Mouse (Mus musculus) CD4-positive helper T cell, adult 2 months (primary cell): ENCODE measurements around the gene Ypel2.
A peak's percentile ranks its signal among the peaks of the same experiment; 100 is the strongest.
"Not testable (repeated sequence)": the region's sequence is repeated elsewhere in the genome, so short reads cannot be mapped to it uniquely, and the experiment has no call there.

Experiments
- DNase-seq: peaks from one replicate; pipeline ENCODE4 v3.0.0-alpha.2; 2012; ENCODE audit warnings: low read depth, missing footprints, low spot score

Gene Ypel2

DNA sequence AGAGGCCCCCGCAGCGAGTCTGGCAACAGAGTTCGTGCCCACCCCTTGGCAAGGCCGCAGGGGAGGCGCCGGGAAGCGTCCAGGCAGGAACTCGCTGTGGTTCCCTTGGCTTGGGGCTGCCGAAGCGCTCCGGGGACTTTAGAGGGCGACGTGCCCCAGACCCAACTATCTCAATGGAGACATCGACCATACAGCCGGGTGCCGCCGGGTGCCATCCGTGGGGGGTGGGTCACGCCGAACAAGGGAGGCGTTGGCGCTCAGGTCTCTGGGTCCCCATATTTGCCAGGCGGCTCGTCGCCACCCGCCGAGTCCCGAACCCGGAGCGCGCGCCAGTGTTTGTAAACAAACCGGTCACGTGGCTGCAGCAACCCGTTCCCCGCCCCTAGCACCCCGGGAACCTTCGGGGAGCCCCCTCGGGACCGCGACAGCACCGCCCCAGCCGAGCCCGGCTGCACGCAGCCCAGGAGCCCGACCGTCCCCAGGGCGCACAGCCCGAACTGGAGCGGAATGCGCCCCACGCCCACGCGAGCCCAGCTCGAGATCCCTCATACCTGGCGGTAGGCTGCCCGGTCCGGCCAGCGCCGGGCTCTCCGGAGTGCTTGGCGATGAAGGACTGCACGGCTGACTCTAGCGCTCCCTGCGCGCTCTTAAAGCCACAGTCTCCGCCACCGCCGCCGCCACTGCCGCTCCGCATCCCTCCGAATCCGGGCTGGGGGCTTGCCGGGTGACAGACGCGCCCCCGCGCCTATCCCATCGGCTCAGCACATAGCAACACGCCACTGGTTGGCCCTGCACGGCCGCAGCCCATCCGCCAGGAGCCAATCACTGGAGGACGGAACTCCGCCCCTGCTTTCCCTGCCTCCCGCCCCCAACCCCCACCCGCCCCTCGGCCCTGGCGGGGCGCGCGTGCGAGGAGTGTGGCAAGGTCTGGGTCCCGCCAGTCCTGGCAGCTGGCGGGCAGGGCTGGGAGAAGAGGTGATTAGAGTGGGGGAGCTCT is at the start of gene Ypel2:
TSS of gene Ypel2 (minus strand) at position 667 of the 997 bp plus-strand sequence.
- peak; percentile 92 for DNase-seq

- DNase-seq = no peak
Observed at GRCm38 (mm10) chr11:87043052-87043451, 49.5 kb upstream of the Ypel2 start.

DNA sequence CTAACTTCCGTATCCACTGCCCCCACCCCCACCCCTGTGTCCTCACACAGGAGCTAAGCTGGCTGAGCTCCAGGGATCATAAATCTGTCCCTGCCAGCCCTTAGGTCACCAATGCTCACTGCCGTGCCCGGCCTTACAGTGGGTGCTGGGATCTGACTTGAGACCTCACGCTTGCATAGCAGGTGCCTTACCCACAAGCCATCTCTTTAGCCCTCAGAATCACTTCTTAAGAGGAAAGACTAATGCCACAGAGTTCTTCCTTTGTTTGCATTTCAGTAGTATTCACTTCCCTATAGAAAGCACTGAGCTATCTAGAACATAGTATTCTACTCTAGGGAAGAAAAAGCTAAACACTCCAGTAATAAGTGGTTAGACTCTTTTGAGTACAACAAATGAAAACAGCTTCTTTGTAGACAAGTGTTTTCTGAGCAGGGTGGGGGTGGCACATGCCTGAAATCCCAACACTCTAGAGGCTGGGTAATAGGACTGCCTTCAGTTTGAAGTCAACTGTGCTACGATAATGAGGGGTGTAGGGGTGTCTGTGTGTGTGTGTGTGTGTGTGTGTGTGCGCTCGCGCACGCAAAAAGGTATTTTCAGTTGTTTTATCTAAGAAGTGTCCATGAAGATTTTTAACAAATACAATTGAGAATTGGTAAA is 45.9 kb upstream of the Ypel2 start:
- no peak for DNase-seq

GRCm38 (mm10) chr11:87036180-87036579 is 42.7 kb upstream of the Ypel2 start:
- no peak for DNase-seq

DNA sequence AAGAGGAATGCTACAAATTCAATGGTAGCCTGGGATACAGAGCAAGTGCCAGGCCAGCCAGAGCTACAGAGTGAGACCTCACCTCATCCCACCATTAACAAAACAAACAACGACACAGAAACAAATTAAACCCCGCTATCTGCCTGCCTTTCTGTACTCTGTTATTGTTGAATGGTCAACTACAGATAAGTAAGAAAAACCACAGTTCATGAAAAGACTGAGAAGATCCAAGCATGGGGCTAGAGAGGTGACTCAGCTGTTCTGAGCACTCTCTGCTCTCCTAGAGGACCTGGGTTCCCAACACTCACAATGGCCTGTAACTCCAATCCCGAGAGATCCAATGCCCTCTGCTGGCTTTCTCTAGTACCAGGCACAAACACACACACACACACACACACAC is 34.7 kb upstream of the Ypel2 start:
- no peak for DNase-seq

DNA sequence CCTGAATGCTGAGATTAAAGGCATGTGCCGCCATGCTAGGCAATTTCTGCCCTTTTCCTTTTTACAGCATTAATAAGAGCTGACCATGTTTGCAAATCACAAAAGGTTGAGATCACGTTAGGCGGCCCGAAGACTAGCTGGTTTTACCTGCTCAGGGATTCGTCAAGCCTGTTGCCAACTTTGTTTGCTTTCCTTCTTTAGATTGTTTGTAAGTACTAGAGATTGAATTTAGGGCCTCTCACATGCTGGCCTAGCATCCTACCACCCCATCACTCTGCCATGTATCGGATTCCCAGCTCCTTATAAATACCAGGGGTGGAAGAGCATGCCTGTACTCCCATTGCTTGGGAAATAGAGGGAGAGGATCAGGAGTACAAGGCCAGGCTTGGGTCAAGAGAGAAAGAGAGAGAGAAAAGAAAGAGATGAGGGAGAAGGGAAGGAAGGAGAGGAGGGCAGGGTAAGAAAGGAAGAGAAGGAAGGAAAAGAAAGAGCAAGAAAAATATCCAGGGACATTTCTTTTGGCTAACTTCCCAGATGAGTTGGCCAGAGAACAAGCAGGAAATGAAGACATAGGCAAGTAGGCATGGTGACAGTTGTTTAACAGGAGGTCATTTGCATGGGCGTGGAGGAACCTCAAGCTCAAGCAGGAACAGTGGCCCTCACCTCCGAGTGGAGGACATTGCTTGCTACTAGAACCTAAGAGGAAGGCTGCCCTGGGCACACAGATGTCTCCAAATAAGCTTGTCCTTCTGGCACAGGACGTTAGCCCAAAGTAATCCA is 32.8 kb upstream of the Ypel2 start:
- no peak for DNase-seq

DNA sequence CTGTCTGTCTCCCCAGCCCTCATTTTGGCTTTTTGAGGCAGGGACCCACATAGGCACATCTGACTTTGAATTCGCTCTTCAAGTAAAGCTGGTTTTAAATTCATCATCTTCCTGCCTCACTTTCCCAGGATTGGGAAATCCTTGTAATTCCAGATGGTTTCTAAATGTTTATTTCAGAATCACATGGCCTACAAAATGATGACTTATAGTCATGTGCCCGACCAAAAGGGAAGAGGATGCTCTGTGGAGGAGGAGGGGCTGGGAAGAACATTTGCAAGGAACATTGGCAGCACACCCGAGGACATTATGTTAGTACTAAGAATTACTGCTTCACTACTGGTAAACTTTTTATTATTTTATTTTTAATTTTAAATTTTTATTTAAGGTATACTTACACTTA is 31.8 kb upstream of the Ypel2 start:
- no peak for DNase-seq

DNA sequence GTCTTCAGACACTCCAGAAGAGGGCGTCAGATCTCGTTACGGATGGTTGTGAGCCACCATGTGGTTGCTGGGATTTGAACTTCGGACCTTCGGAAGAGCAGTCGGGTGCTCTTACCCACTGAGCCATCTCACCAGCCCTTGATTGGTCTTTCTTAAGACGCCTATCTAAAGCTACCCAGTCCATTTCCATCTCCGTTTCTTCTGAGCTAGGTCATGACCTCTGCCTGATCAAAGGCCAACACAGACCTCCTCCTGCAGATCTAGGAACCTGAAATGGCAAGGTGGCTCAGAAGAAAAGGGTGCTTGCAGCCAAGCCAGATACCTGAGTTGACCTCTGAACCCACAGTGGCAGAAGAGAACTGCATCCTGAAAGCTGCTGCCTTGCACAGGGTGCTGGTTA is 29.7 kb upstream of the Ypel2 start:
- DNase-seq = not testable (repeated sequence)

DNA sequence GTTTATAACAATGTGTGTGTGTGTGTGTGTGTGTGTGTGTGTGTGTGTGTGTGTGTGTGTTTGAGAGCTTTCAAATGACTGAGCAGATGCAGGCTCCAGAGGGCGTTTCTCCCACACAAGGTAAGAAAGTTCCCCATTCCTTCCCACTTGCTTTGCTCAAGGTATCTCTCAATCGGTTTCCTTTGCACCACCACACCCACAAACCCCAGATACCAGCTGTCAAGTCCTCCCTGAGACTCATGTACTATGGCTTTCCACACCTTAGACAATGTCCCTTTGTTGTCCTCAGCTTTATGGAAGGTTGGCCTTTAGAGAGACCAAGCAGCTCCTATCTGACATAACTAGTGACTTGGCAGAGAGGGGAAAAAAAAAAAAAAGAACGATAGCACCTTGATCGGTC is 29.3 kb upstream of the Ypel2 start:
- DNase-seq = no peak

GRCm38 (mm10) chr11:87021551-87021950 is 28.0 kb upstream of the Ypel2 start:
- no peak for DNase-seq

- DNase-seq = no peak
Observed at GRCm38 (mm10) chr11:87020449-87020848, 26.9 kb upstream of the Ypel2 start.

GRCm38 (mm10) chr11:87019431-87019830 is 25.9 kb upstream of the Ypel2 start:
- DNase-seq = no peak

- no peak for DNase-seq
Observed at GRCm38 (mm10) chr11:87018081-87018480, 24.6 kb upstream of the Ypel2 start.

- DNase-seq = no peak
Observed at GRCm38 (mm10) chr11:87015691-87016090, 22.2 kb upstream of the Ypel2 start.

DNA sequence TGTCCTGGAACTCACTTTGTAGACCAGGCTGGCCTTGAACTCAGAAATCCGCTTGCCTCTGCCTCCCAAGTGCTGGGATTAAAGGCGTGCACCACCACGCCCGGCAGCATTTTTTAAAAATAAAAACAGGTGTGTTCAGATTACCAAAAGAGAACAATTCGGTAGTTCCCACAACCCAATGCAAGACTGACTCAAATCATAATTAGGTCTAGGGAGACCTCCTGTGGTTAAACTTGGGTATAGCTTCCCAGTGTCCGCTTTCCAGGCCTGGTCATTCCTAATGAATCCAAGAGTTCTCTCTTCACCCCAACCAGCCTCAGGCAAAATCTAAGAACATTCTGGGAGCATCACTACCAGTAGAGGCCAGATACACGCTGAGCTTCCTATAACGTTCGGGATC is 17.0 kb upstream of the Ypel2 start:
- peak; percentile 40 for DNase-seq

- no peak for DNase-seq
Observed at GRCm38 (mm10) chr11:87007371-87007770, 13.9 kb upstream of the Ypel2 start.

DNA sequence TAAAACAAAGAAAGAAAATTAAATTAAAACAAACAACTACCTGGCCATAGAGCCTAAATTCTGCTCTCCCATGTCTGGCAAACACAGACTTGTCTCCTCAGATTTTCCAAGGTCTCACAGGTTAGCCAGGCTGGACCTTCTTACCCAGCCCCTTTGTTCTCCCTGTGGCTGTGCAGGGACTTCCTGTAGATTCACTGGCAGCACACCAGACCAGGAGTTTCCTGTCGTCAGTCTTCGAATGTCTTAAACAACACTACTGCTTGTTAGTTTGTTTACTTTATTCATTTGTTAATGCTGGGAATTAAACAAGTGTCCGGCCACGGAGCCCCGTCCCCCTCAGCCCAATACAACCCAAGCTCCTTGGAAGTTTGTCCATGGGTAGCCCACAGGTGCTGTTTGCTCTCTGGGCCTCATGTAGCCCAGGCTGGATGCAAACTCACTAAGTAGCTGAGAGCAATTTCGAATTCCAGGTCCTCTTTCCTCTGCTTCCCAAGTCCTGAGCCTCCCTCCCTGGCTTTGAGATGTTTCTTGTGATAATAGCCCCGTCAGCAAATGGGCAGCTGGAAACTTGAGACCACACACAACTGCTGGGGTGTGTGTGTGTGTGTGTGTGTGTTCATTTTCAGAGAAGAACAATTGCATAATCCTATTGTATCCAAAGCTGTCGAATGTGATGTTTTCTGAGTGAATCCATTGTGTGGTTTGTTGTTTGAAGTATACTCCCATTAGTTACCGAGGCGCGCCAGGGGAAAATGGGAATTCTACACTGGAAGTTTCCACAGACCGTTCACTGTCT is 11.7 kb upstream of the Ypel2 start:
- no peak for DNase-seq

- DNase-seq = no peak
Observed at GRCm38 (mm10) chr11:87002078-87002829, 8.7 kb upstream of the Ypel2 start.

GRCm38 (mm10) chr11:87001217-87001616 is 7.7 kb upstream of the Ypel2 start:
- DNase-seq = no peak

- DNase-seq = no peak
Observed at GRCm38 (mm10) chr11:86996266-86996665, 2.8 kb upstream of the Ypel2 start.
